Mouse (Mus musculus) kidney, adult 2 months (tissue): ENCODE results near the gene Timm23.

Source experiments
- CTCF ChIP-seq: fragments of 200-500 bp; conservative IDR thresholded peaks from 2 replicates; pipeline ENCODE4 v1.5.1; 2011; ENCODE audit warnings: low read depth, mild to moderate bottlenecking, control low read depth, low read length, moderate library complexity, mixed read lengths; ENCODE audit not compliant: insufficient read depth, insufficient read length
- POLR2A ChIP-seq: fragments of 200-500 bp; IDR thresholded peaks from one replicate; pipeline ENCODE4 v1.6.1; 2011; ENCODE audit warnings: low read depth, low read length, control low read depth

DNA sequence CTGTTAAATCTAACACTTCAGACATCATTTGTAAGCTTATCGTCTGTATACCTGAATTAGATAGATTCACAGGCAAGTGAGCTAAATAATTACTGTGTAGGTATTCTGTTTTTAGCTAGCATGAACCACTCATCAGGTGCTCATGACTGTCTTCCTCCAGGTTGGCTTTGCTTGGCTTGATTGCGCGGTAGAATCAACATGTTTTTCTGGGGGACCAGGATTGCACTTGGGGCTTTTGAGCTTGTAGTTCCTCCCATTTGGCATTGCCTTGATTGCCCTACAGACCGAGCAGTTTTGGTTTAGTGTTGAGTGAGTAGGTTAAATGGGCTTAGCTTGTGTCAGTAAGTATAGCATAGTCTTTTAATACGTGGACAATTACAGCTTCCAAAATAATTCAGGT, 39.5 kb downstream of the Timm23 start:
- TF ChIP-seq CTCF: no peak
- TF ChIP-seq POLR2A: no peak
